Mouse (Mus musculus): ENCODE data around the gene Pdxdc1. TPM values are rescaled to one million over a fixed set of nuclear protein-coding genes. Genes with fewer than 3 reads are reported as not detected.

Pdxdc1 gene
- polyA plus RNA-seq (2014; fragmentation: Nextera tagmentation; extraction: Ambion mirVana): 48.2 and 57.2 TPM in 2 replicates

DNA sequence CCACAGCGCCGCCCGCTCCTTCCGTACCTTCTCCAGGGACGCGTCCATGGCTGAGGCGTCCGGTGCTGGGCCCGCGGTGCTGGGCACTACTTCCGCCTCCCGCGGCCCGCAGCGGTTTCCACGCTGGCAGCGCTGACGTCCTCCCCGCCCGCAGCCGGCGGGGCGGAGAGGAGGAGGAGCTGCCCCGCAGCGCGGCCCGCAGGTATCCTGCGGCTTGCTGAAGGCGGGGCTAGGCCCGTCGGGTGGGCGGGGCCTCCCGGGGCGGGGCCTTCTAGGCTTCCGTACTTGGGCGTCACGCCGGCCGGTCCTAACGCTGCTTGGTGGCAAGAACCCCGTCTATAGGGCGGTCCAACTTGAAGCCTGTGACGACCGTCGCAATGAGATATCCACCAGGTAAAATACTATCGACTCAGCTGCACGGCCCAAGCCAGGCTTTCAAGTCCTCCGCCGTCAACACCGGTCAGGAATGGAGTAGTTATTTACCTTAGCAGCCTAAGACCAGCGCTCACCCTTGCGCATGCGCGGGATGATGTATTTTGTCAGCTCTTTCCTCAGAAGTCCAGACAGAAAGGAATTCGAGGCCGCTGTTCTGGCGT lies at the start of gene Pdxdc1, which contains the start of gene Mpv17l:
Gene Pdxdc1 (minus strand): TSS at position 244 of the 596 bp plus-strand sequence.
Gene Mpv17l (plus strand): TSS at position 274 of the 596 bp plus-strand sequence.
- DNase-seq (ENCODE audit: low spot score) (peak; percentile 98), ATAC-seq (replicated peaks; ENCODE audit: low FRiP score) (peak; percentile 98)
- peak within 1 kb of the TSS; percentile 82 for H3K4me3 ChIP-seq (ENCODE audit: low read depth, low read length)
- peak within 1 kb of the TSS; percentile 83 for H3K9ac ChIP-seq (ENCODE audit: low read depth, low read length)
- no peaks in the 10 kb centered on the region for H3K9me3 ChIP-seq (ENCODE audit: control insufficient read depth, low read length)
- H3K4me1 ChIP-seq (replicated peaks; ENCODE audit: control insufficient read depth, insufficient read depth, low read length): peaks cover 12% of the 10 kb centered on the region; the same call in 1 of the 2 replicates
- H3K27ac ChIP-seq (ENCODE audit: low read depth, low read length): peak within 1 kb of the TSS; percentile 54
- H3K4me2 ChIP-seq: peak within 1 kb of the TSS; percentile 81
- under 1% methylated on average over 46 of the region's 57 CpGs for WGBS
- H3K36me3 ChIP-seq (ENCODE audit: control insufficient read depth, insufficient read depth, low read length): no peaks in the 10 kb centered on the region
- H3K27me3 ChIP-seq (replicated peaks; ENCODE audit: control insufficient read depth, insufficient read depth, low read length): no peaks in the 10 kb centered on the region

DNA sequence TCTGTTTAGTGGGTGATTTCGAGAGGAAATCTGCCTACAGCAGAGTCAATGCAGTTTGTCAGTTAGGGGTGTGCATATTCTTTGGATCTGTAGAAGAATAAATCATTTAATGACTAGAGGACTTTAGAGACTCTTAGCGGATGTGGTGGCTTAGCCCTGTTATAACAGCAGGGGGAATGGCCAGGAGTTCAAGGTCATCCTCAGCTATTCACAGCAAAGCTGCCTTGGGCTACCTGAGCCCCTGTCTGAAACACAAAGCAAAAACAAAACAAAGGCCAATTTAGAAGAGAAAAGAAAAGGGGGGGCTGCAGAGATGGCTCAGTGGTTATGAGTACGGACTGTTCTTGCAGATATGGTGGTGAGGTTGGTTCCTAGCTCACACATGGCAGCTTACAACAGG lies 48.3 kb upstream of the Pdxdc1 start:
- H3K27ac ChIP-seq (ENCODE audit: low read depth, low read length): no peak overlapping the region
- no peak overlapping the region for H3K9ac ChIP-seq (ENCODE audit: low read depth, low read length)
- no peaks in the 10 kb centered on the region for H3K27me3 ChIP-seq (replicated peaks; ENCODE audit: control insufficient read depth, insufficient read depth, low read length)
- H3K36me3 ChIP-seq (ENCODE audit: control insufficient read depth, insufficient read depth, low read length): no peaks in the 10 kb centered on the region
- ATAC-seq (replicated peaks; ENCODE audit: low FRiP score) (no peak), DNase-seq (ENCODE audit: low spot score) (no peak)
- WGBS: 72% methylated on average over 3 of the region's 3 CpGs
- no peaks in the 10 kb centered on the region for H3K9me3 ChIP-seq (ENCODE audit: control insufficient read depth, low read length)
- H3K4me1 ChIP-seq (replicated peaks; ENCODE audit: control insufficient read depth, insufficient read depth, low read length): no peaks in the 10 kb centered on the region
- H3K4me2 ChIP-seq: no peak overlapping the region
- H3K4me3 ChIP-seq (ENCODE audit: low read depth, low read length): no peak overlapping the region

DNA sequence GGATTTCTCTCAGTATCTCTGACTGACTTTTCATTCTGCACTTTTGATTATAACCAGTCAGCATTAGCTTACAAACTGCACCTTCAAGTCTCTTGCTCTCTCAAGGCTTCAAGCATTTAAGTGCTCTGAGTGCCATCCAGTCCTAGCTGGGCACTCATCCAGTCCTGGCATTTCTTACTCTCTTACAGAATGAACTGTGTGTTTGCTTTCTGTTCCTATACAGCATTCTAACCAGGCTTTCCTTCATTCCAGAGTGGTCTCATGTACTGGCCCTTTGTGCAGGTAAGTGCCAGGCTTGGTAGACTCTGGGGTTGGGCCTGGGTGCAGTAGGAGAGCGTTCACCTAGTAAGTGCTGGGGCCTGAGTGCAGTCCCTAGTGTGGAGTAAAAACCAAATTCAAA lies 43.4 kb upstream of the Pdxdc1 start:
- no peak for DNase-seq (ENCODE audit: low spot score)

GRCm38 (mm10) chr16:13945153-13945552 lies 42.2 kb upstream of the Pdxdc1 start:
- Histone ChIP-seq H3K4me3 (ENCODE audit: low read depth, low read length) (no peak overlapping the region), H3K9ac (ENCODE audit: low read depth, low read length) (no peak overlapping the region), H3K4me2 (no peak overlapping the region), H3K27ac (ENCODE audit: low read depth, low read length) (no peak overlapping the region), H3K4me1 (replicated peaks; ENCODE audit: control insufficient read depth, insufficient read depth, low read length) (no peaks in the 10 kb centered on the region), H3K27me3 (replicated peaks; ENCODE audit: control insufficient read depth, insufficient read depth, low read length) (peaks cover 18% of the 10 kb centered on the region), H3K36me3 (ENCODE audit: control insufficient read depth, insufficient read depth, low read length) (no peaks in the 10 kb centered on the region), H3K9me3 (ENCODE audit: control insufficient read depth, low read length) (no peaks in the 10 kb centered on the region)
- WGBS: 70% methylated on average over 4 of the region's 4 CpGs
- ATAC-seq (replicated peaks; ENCODE audit: low FRiP score): no peak
- no peak for DNase-seq (ENCODE audit: low spot score)

More for the DNA sequence above, 43.4 kb upstream of the Pdxdc1 start:
- H3K27me3 ChIP-seq (replicated peaks; ENCODE audit: control insufficient read depth, insufficient read depth, low read length): peaks cover 7% of the 10 kb centered on the region
- no peak overlapping the region for H3K27ac ChIP-seq (ENCODE audit: low read depth, low read length)
- no peak overlapping the region for H3K4me3 ChIP-seq (ENCODE audit: low read depth, low read length)
- H3K9ac ChIP-seq (ENCODE audit: low read depth, low read length): no peak overlapping the region
- no peak overlapping the region for H3K4me2 ChIP-seq
- no peaks in the 10 kb centered on the region for H3K36me3 ChIP-seq (ENCODE audit: control insufficient read depth, insufficient read depth, low read length)
- WGBS: 86% methylated on average over 1 of the region's 1 CpGs
- H3K9me3 ChIP-seq (ENCODE audit: control insufficient read depth, low read length): no peaks in the 10 kb centered on the region
- ATAC-seq (replicated peaks; ENCODE audit: low FRiP score): no peak
- no peaks in the 10 kb centered on the region for H3K4me1 ChIP-seq (replicated peaks; ENCODE audit: control insufficient read depth, insufficient read depth, low read length)

DNA sequence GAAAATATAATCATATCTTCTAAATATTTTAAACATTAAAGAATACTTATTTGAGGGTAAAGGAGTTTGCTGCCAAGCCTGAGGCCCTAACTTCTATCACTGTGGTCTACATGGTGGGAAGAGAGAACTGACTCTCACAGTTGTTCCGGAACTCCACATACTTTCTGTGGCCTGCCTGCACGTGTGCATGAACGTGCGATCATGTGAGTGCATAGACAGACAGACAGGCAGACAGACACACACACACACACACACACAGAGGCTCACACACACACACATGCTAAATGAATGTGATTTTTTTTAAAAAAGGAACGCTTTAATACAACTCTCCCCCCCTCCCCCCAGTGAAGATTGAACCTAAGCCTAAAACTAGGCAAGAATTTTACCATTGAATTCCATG lies 41.8 kb upstream of the Pdxdc1 start:
- Histone ChIP-seq H3K4me2 (no peak overlapping the region), H3K4me3 (ENCODE audit: low read depth, low read length) (no peak overlapping the region), H3K27me3 (replicated peaks; ENCODE audit: control insufficient read depth, insufficient read depth, low read length) (peaks cover 19% of the 10 kb centered on the region), H3K36me3 (ENCODE audit: control insufficient read depth, insufficient read depth, low read length) (no peaks in the 10 kb centered on the region), H3K9ac (ENCODE audit: low read depth, low read length) (no peak overlapping the region), H3K4me1 (replicated peaks; ENCODE audit: control insufficient read depth, insufficient read depth, low read length) (no peaks in the 10 kb centered on the region), H3K9me3 (ENCODE audit: control insufficient read depth, low read length) (no peaks in the 10 kb centered on the region), H3K27ac (ENCODE audit: low read depth, low read length) (no peak overlapping the region)
- DNase-seq (ENCODE audit: low spot score) (no peak), ATAC-seq (replicated peaks; ENCODE audit: low FRiP score) (no peak)
- WGBS: 78% methylated on average over 5 of the region's 5 CpGs

GRCm38 (mm10) chr16:13944178-13944577 lies 41.2 kb upstream of the Pdxdc1 start:
- Histone ChIP-seq H3K4me3 (ENCODE audit: low read depth, low read length) (no peak overlapping the region), H3K9me3 (ENCODE audit: control insufficient read depth, low read length) (no peaks in the 10 kb centered on the region), H3K9ac (ENCODE audit: low read depth, low read length) (no peak overlapping the region), H3K27me3 (replicated peaks; ENCODE audit: control insufficient read depth, insufficient read depth, low read length) (peaks cover 22% of the 10 kb centered on the region), H3K4me2 (no peak overlapping the region), H3K27ac (ENCODE audit: low read depth, low read length) (no peak overlapping the region), H3K36me3 (ENCODE audit: control insufficient read depth, insufficient read depth, low read length) (no peaks in the 10 kb centered on the region), H3K4me1 (replicated peaks; ENCODE audit: control insufficient read depth, insufficient read depth, low read length) (no peaks in the 10 kb centered on the region)
- ATAC-seq (replicated peaks; ENCODE audit: low FRiP score) (no peak), DNase-seq (ENCODE audit: low spot score) (no peak)
- 28% methylated on average over 4 of the region's 4 CpGs for WGBS

DNA sequence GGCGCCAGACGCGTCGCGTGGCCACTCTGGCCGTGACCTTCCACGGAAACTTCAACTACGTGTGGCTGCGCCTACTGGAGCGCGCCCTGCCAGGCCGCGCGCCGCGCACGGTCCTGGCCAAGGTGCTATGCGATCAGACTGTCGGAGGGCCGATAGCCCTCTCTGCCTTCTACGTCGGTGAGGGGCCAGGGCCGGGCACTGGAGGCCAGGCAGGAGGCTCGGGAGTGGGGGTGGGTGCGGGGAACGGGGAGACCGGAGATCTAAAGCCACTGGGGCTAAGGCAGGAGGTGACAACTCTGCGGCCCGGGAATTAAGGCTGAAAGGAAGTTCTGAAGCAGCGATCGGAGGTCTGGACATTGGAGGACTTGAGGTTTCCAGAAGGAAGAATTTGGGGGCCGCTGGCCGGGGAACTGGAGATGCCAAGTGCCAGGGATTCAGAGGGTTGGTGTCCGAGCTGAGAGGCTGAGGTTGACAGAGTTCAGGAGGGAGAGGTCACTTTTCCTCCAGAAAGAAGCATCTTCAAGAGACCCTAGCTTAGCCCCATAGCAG lies 38.0 kb upstream of the Pdxdc1 start:
- Histone ChIP-seq H3K4me1 (replicated peaks; ENCODE audit: control insufficient read depth, insufficient read depth, low read length) (no peaks in the 10 kb centered on the region), H3K4me2 (peak overlapping the region; percentile 63), H3K27me3 (replicated peaks; ENCODE audit: control insufficient read depth, insufficient read depth, low read length) (peaks cover 22% of the 10 kb centered on the region), H3K9ac (ENCODE audit: low read depth, low read length) (no peak overlapping the region), H3K27ac (ENCODE audit: low read depth, low read length) (no peak overlapping the region), H3K9me3 (ENCODE audit: control insufficient read depth, low read length) (no peaks in the 10 kb centered on the region), H3K36me3 (ENCODE audit: control insufficient read depth, insufficient read depth, low read length) (no peaks in the 10 kb centered on the region), H3K4me3 (ENCODE audit: low read depth, low read length) (peak overlapping the region; percentile 49)
- DNase-seq (ENCODE audit: low spot score) (peak; percentile 37), ATAC-seq (replicated peaks; ENCODE audit: low FRiP score) (0 out of 2 replicates have a peak, but pooled peaks have one; percentile 23)
- 5% methylated on average over 34 of the region's 34 CpGs for WGBS

GRCm38 (mm10) chr16:13940139-13940846 lies 37.4 kb upstream of the Pdxdc1 start:
- peak overlapping the region; percentile 49 for H3K4me3 ChIP-seq (ENCODE audit: low read depth, low read length)
- H3K27ac ChIP-seq (ENCODE audit: low read depth, low read length): no peak overlapping the region
- ATAC-seq (replicated peaks; ENCODE audit: low FRiP score): peak; percentile 70
- DNase-seq (ENCODE audit: low spot score): peak; percentile 39
- peak overlapping the region; percentile 63 for H3K4me2 ChIP-seq
- H3K36me3 ChIP-seq (ENCODE audit: control insufficient read depth, insufficient read depth, low read length): no peaks in the 10 kb centered on the region
- no peaks in the 10 kb centered on the region for H3K9me3 ChIP-seq (ENCODE audit: control insufficient read depth, low read length)
- WGBS: 8% methylated on average over 28 of the region's 28 CpGs
- peaks cover 22% of the 10 kb centered on the region for H3K27me3 ChIP-seq (replicated peaks; ENCODE audit: control insufficient read depth, insufficient read depth, low read length)
- no peak overlapping the region for H3K9ac ChIP-seq (ENCODE audit: low read depth, low read length)
- no peaks in the 10 kb centered on the region for H3K4me1 ChIP-seq (replicated peaks; ENCODE audit: control insufficient read depth, insufficient read depth, low read length)

Data from liver, embryonic 11.5 days (tissue).